Mouse (Mus musculus) small intestine, adult 2 months (tissue): ENCODE data around the gene Klc2. TPM values are rescaled to one million over a fixed set of nuclear protein-coding genes. Genes with fewer than 3 reads are reported as not detected.
"Not testable (repeated sequence)": the region's sequence is repeated elsewhere in the genome, so short reads cannot be mapped to it uniquely, and the experiment has no call there.

ENCODE experiments used
- H3K27ac ChIP-seq: fragments of 200-500 bp; 2 replicates; pipeline ENCODE4 v1.5.1; 2012; ENCODE audit warnings: low read depth, low read length, control low read depth, inconsistent platforms; ENCODE audit not compliant: insufficient read depth
- H3K27me3 ChIP-seq: fragments of 200-500 bp; 2 replicates; pipeline ENCODE4 v1.6.1; 2012; ENCODE audit warnings: mild to moderate bottlenecking, moderate library complexity, low read length, inconsistent platforms; ENCODE audit not compliant: control insufficient read depth, insufficient read depth
- H3K36me3 ChIP-seq: fragments of 200-500 bp; 2 replicates; pipeline ENCODE4 v1.6.1; 2012; ENCODE audit warnings: mild to moderate bottlenecking, low read length, control low read depth, inconsistent platforms; ENCODE audit not compliant: control insufficient read depth, insufficient read depth
- H3K4me1 ChIP-seq: fragments of 200-500 bp; 2 replicates; pipeline ENCODE4 v1.6.1; 2012; ENCODE audit warnings: low read length, inconsistent platforms, mixed read lengths; ENCODE audit not compliant: control insufficient read depth, insufficient read depth, insufficient read length
- H3K4me3 ChIP-seq: fragments of 200-500 bp; 2 replicates; pipeline ENCODE4 v1.5.1; 2012; ENCODE audit warnings: low read depth, mild to moderate bottlenecking, control low read depth, inconsistent platforms, low read length, moderate library complexity
- CTCF ChIP-seq: fragments of 200-500 bp; IDR thresholded peaks from 2 replicates; pipeline ENCODE4 v1.5.1; 2012; ENCODE audit warnings: low read depth, mild to moderate bottlenecking, control low read depth, inconsistent platforms, low read length, moderate library complexity, mixed read lengths; ENCODE audit not compliant: insufficient replicate concordance, insufficient read length; ENCODE audit errors: extremely low read depth
- POLR2A ChIP-seq: fragments of 200-500 bp; IDR thresholded peaks from 2 replicates; pipeline ENCODE4 v1.6.1; 2012; ENCODE audit warnings: low read depth, mild to moderate bottlenecking, control low read depth, inconsistent platforms, low read length, moderate library complexity
- WGBS: fragments of 180-500 bp; shearing (Covaris S2); methylation state at CpG from one replicate; pipeline ENCODE4 v1.1.7; 2018; 5-methylcytosine and 5-hydroxymethylcytosine counted together
- polyA plus RNA-seq: library from polyadenylated mRNA; depleted of rRNA; stranded (reverse); fragments of >200 nt; gene quantifications from 2 replicates; pipeline ENCODE4 v1.2.3, GENCODE M21; 2012; rRNA removed

Klc2 gene
- 11.4 and 19.8 TPM in 2 replicates for polyA plus RNA-seq

DNA sequence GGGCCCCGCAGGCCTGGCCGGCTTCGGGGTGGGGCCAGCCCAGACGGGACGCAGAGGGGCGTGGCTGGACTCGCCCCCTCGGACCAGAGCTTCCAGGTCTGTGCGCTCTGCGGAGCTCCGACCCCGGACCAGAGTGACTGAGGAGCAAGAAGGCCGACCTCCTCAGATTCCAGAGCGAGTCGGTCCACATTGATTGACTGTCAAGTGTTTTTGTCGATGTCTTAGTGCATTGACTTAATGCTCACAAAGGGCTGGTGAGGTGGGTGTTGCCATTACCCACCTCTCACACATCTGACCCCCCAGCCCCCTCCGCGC lies at the start of gene Klc2:
Gene Klc2, minus strand, starts transcription at position 177 of the 315 bp plus-strand sequence.
- TF ChIP-seq POLR2A (no peak), CTCF (no peak)
- H3K27ac ChIP-seq: no peak within 1 kb of the TSS
- no peaks in the 10 kb centered on the region for H3K36me3 ChIP-seq
- H3K4me1 ChIP-seq: peaks cover 4% of the 10 kb centered on the region
- WGBS: 3% methylated on average over 18 of the region's 18 CpGs
- no peaks in the 10 kb centered on the region for H3K27me3 ChIP-seq
- H3K4me3 ChIP-seq: peak within 1 kb of the TSS; percentile 80

DNA sequence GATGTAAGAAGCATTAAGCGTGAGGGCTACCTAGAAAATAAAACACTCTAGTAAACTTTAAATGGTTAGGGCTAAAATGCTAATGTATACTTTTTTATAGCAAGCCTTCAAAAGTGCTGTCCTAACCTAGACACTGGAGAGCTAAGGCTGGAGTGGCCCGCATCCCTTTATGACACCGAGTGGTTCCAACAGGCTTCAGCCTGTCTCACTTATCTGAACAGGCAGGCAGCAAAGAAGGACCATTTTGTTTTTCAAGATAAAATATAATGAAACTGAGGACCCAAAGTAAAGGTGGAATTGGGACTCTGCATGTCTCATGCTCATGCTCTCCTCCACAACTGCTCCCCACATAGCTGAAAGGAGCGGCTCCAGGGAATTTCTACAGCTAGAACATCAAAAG lies 49.1 kb upstream of the Klc2 start:
- H3K4me3 ChIP-seq: no peak overlapping the region
- no peak overlapping the region for H3K27ac ChIP-seq
- H3K27me3 ChIP-seq: no peaks in the 10 kb centered on the region
- no peaks in the 10 kb centered on the region for H3K4me1 ChIP-seq
- no peaks in the 10 kb centered on the region for H3K36me3 ChIP-seq
- 90% methylated on average over 4 of the region's 4 CpGs for WGBS
- TF ChIP-seq POLR2A: no peak
- TF ChIP-seq CTCF: no peak

DNA sequence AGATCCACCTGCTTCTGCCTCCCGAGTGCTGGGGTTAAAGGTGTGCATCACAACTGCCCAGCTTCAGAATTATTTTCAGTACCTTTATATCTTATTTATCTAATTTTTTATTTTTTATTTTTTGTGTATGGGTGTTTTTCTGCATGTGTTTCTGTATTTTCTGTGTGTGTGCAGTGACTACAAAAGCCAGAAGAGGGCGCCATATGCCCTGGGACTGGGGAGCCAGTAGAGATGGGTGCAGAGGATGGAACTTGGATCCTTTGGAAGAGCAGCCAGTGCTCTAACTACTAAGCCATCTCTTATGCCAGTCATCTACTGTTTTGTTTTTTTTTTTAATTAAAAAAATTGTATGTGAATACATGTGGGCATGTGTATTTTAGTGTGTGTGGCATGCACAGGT lies 46.0 kb upstream of the Klc2 start:
- 75% methylated on average over 2 of the region's 2 CpGs for WGBS
- H3K4me3 ChIP-seq: no peak overlapping the region
- H3K4me1 ChIP-seq: no peaks in the 10 kb centered on the region
- TF ChIP-seq CTCF: peak; percentile 54; the same call in 1 of the 2 replicates
- TF ChIP-seq POLR2A: no peak
- H3K27ac ChIP-seq: no peak overlapping the region
- H3K27me3 ChIP-seq: no peaks in the 10 kb centered on the region
- H3K36me3 ChIP-seq: no peaks in the 10 kb centered on the region

DNA sequence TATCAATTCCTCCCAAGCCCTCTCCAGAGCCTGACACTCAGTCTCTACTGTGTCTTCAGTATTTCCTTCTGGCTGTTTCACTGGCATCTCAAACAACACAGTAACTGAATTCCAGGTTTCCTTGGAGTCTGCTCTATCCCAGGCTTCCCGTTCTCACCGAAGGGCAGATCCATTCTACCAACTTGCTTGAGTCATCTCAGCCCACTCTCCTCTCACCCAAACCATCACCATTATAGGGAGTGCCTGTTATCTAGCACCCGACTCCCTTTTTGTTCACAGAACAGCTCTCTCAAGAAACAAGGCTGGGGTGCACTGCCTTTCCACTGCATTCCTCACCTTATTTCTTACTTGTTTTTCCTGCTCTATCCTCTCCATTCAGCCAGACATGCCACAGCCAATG lies 43.6 kb upstream of the Klc2 start:
- no peaks in the 10 kb centered on the region for H3K4me1 ChIP-seq
- H3K36me3 ChIP-seq: no peaks in the 10 kb centered on the region
- no peak for TF ChIP-seq POLR2A
- TF ChIP-seq CTCF: no peak
- H3K27ac ChIP-seq: no peak overlapping the region
- WGBS: 90% methylated on average over 3 of the region's 3 CpGs
- H3K4me3 ChIP-seq: no peak overlapping the region
- H3K27me3 ChIP-seq: no peaks in the 10 kb centered on the region

DNA sequence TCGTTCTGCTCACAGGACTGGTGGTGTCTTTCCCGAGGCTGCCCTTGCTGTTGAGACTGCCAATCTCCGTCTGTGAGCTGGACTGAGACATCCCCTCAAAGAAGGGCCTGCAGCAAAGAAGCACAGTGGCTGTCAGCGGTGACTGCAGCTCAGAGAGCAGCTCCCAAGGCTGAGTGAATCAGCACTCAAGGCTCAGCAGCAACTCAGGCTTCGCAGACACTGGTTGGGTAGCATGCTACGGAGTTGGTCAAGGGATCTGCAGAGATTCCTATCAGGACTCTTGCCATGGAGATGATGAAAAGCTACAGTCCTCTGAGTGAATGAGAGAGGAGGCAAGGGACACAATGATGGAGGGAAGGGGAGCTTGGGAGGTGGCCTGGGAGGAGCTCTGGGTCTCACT lies 33.9 kb upstream of the Klc2 start:
- no peak overlapping the region for H3K27ac ChIP-seq
- H3K4me1 ChIP-seq: no peaks in the 10 kb centered on the region
- WGBS: 97% methylated on average over 6 of the region's 6 CpGs
- H3K36me3 ChIP-seq: peaks cover 2% of the 10 kb centered on the region; the same call in 1 of the 2 replicates
- no peaks in the 10 kb centered on the region for H3K27me3 ChIP-seq
- no peak overlapping the region for H3K4me3 ChIP-seq
- TF ChIP-seq CTCF (no peak), POLR2A (no peak)

DNA sequence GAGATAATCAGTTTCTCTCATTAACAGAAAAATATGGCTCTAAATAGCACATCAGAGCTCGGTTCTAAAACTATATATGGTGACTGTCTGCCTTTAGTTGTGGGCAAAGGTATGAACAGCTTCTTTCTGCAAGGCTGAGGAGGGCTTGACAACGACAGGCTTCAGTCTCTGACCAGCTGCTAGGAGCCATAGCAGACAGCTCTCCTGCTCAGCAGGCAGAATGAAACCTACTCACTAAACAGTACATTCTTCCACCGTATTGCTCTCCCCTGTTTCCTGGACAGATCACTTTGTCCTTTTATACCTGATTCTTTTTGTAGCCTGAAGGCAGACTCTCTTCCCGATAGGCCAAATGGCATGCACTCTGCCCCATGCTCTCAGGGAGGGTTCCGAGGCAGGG lies 33.4 kb upstream of the Klc2 start:
- TF ChIP-seq CTCF: no peak
- no peak for TF ChIP-seq POLR2A
- 91% methylated on average over 5 of the region's 5 CpGs for WGBS

DNA sequence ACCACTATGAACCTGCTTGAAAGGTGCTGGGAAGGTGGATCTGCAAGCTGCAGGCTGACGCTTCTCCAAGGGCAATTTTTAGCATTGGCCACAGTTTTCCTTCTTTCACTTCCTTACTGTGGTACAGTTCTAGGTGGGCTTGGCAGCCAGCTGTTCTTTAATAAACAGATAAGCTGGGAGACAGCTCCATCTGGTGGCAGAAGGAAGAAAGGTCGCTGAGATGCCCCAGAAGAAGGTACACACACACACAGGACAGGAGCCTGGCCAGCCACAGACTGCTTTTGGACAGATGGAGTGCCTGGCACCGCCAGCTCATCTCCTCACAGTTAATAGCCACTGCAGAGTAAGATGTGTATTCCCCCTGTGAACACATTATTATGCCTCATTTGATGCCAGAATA lies 33.0 kb upstream of the Klc2 start:
- Histone ChIP-seq H3K27me3 (no peaks in the 10 kb centered on the region), H3K27ac (no peak overlapping the region), H3K36me3 (peaks cover 2% of the 10 kb centered on the region; the same call in 1 of the 2 replicates), H3K4me1 (no peaks in the 10 kb centered on the region), H3K4me3 (no peak overlapping the region)
- TF ChIP-seq CTCF: peak; percentile 59; the same call in 1 of the 2 replicates
- TF ChIP-seq POLR2A: no peak
- WGBS: 32% methylated on average over 3 of the region's 3 CpGs

More for the DNA sequence above, 33.4 kb upstream of the Klc2 start:
- Histone ChIP-seq H3K4me3 (no peak overlapping the region), H3K4me1 (no peaks in the 10 kb centered on the region), H3K27ac (no peak overlapping the region), H3K27me3 (no peaks in the 10 kb centered on the region), H3K36me3 (peaks cover 2% of the 10 kb centered on the region; the same call in 1 of the 2 replicates)

DNA sequence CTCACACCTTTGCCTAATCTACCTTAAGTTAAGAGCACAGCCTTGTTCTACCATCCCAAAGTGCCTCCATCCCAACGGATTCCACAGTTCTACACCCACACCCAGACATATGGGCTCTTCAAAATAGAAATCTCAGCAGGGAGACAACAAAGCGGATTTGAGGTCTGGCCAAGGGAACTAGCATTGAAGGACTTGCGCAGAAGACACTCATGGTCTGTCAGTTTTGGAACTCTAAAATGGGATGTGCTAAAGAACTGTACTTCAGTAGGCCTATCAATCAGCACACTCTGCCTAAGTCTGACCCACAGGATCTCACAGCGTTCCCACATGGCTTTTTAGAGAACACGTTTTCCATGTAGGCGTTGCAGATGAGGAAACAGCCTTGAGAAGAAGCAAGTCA lies 32.0 kb upstream of the Klc2 start:
- 94% methylated on average over 6 of the region's 6 CpGs for WGBS
- Histone ChIP-seq H3K36me3 (no peaks in the 10 kb centered on the region), H3K27ac (no peak overlapping the region), H3K4me3 (no peak overlapping the region), H3K27me3 (no peaks in the 10 kb centered on the region), H3K4me1 (no peaks in the 10 kb centered on the region)
- TF ChIP-seq CTCF: no peak
- no peak for TF ChIP-seq POLR2A

DNA sequence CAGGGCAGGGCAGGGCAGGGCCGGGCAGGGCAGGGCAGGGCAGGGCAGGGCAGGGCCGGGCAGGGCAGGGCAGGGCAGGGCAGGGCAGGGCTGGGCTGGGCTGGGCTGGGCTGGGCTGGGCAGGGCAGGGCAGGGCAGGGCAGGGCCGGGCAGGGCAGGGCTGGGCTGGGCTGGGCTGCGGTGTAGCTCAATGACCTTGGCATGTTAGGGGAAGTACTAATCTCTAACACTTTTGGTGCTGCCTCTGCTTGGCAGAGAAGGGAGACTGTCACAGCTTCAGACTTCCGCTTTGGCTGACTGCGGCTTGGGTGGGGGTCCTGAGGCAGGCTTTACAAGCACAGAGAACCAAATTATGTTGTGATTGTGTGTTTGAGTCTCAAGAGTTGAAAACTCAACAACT lies 30.7 kb upstream of the Klc2 start:
- not testable (repeated sequence) for H3K36me3 ChIP-seq, H3K4me1 ChIP-seq, H3K27me3 ChIP-seq, H3K27ac ChIP-seq, H3K4me3 ChIP-seq
- WGBS: 69% methylated on average over 6 of the region's 6 CpGs
